Mouse (Mus musculus): ENCODE measurements at regions not wholly inside any gene's neighbourhood (a gene's known extent, or its start where the extent isn't known, plus 50 kb on each side); places are given as distances from the start of the nearest gene placed in this dataset.

GRCm38 (mm10) chr2:12765336-12765735, 158.5 kb upstream of the Pter start:
- H3K27ac ChIP-seq: no peak overlapping the region
- no peaks in the 10 kb centered on the region for H3K36me3 ChIP-seq

DNA sequence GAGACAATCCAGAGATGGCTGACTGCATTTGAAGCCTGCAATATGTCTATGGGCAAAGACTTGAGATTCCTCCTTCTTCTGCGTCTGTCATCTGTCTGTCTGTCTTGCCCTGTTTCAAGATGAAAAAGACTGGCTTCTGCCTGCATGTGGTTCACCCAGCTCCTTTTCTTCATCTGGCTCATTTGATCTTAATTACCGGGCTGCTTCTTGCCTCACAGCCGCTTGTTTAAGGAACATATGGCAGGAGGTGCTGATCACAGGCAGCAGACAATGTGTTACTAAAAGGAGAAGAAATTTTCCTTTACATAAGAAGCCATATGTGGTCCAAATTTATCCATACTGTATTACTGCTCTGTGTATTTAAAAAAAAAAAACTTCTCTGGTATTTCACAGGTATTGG, 147.0 kb upstream of the Pter start:
- no peaks in the 10 kb centered on the region for H3K4me1 ChIP-seq (replicated peaks)

More at GRCm38 (mm10) chr2:12765336-12765735, 158.5 kb upstream of the Pter start:
- 88% methylated on average over 2 of the region's 2 CpGs for WGBS
- no peaks in the 10 kb centered on the region for H3K9me3 ChIP-seq
- H3K27me3 ChIP-seq (ENCODE audit: insufficient read depth, poor library complexity, severe bottlenecking): no peaks in the 10 kb centered on the region
- no peak for DNase-seq (ENCODE audit: low spot score)
- no peak overlapping the region for H3K4me3 ChIP-seq
- H3K4me1 ChIP-seq (replicated peaks): no peaks in the 10 kb centered on the region

DNA sequence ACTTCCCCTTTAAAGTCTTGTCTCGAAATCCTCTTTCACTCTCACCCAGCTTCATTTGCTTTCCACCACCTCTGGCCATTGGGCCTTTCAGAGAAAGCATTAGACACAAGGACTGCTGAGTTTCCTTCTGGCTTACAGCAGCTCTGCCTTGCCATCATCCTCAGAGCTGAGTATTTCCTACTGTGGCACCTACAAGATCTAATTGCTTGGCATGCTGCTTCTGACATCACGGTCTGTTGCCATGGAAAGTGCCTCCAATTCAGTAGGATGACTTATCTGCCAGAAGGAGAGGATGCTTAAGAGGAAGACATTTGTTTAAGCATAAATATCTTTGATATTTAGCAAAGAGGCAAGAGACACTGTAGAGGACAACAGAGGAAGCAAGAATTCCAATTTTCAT, 146.1 kb upstream of the Pter start:
- no peak overlapping the region for H3K27ac ChIP-seq
- DNase-seq (ENCODE audit: low spot score): no peak
- H3K27me3 ChIP-seq (ENCODE audit: insufficient read depth, poor library complexity, severe bottlenecking): no peaks in the 10 kb centered on the region
- 71% methylated on average over 2 of the region's 2 CpGs for WGBS
- H3K4me1 ChIP-seq (replicated peaks): no peaks in the 10 kb centered on the region
- H3K36me3 ChIP-seq: no peaks in the 10 kb centered on the region
- no peak overlapping the region for H3K4me3 ChIP-seq
- H3K9me3 ChIP-seq: no peaks in the 10 kb centered on the region

More for the DNA sequence above, 147.0 kb upstream of the Pter start:
- H3K27ac ChIP-seq: no peak overlapping the region
- no peaks in the 10 kb centered on the region for H3K36me3 ChIP-seq
- H3K27me3 ChIP-seq (ENCODE audit: insufficient read depth, poor library complexity, severe bottlenecking): no peaks in the 10 kb centered on the region
- no peaks in the 10 kb centered on the region for H3K9me3 ChIP-seq
- WGBS: 59% methylated on average over 3 of the region's 3 CpGs
- no peak for DNase-seq (ENCODE audit: low spot score)
- no peak overlapping the region for H3K4me3 ChIP-seq

DNA sequence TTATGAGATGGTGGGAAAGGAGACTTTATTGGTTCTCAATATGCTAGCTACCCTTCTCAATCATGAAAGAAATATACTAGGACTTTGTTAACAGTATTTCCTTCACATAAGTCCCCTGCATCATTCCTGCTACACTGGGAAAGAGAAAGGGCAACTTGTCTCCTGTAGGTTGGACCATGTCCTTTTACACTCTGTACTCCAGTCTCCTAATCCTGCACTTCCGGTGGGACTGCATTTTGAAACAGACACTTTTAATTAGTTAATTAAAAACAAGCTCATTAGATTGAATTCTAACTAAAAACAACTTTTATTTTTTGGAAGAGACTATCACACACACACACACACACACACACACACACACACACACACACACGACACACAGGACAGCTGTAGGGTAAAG, 131.2 kb upstream of the Pter start:
- no peak for DNase-seq (ENCODE audit: low spot score)
- Histone ChIP-seq H3K4me3 (no peak overlapping the region), H3K9me3 (no peaks in the 10 kb centered on the region), H3K4me1 (replicated peaks) (no peaks in the 10 kb centered on the region), H3K27ac (no peak overlapping the region), H3K36me3 (no peaks in the 10 kb centered on the region), H3K27me3 (ENCODE audit: insufficient read depth, poor library complexity, severe bottlenecking) (no peaks in the 10 kb centered on the region)
- WGBS: 82% methylated on average over 2 of the region's 2 CpGs

DNA sequence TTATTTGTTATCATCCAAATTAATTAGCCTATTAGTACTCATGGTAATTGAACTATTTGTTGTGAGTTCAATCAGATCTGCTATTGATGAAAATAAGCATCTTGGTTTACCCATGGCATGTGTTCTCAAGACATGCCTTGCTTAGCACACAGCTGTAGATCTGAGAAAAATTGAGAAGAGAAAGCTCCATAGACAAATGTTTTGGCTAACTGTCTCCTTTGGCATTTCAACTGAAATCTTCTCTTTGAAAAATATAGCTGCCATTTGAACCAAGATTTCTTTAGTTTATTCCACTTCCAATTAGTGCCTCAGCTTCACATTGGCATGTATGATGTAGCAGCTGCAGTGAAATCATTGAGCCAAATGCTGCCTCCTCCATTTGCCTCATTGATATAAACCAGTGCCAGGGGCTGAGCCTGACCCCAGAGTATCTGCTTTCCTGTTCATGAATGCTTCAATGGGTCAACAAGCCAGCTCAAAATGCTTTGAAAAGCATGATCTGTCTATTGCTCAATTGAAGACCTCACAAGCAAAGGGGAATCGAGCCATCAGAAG, 126.1 kb upstream of the Pter start:
- DNase-seq (ENCODE audit: low spot score): no peak
- no peaks in the 10 kb centered on the region for H3K27me3 ChIP-seq (ENCODE audit: insufficient read depth, poor library complexity, severe bottlenecking)
- no peaks in the 10 kb centered on the region for H3K4me1 ChIP-seq (replicated peaks)
- no peak overlapping the region for H3K27ac ChIP-seq
- no peak overlapping the region for H3K4me3 ChIP-seq
- no peaks in the 10 kb centered on the region for H3K36me3 ChIP-seq
- 74% methylated on average over 1 of the region's 1 CpGs for WGBS
- no peaks in the 10 kb centered on the region for H3K9me3 ChIP-seq

DNA sequence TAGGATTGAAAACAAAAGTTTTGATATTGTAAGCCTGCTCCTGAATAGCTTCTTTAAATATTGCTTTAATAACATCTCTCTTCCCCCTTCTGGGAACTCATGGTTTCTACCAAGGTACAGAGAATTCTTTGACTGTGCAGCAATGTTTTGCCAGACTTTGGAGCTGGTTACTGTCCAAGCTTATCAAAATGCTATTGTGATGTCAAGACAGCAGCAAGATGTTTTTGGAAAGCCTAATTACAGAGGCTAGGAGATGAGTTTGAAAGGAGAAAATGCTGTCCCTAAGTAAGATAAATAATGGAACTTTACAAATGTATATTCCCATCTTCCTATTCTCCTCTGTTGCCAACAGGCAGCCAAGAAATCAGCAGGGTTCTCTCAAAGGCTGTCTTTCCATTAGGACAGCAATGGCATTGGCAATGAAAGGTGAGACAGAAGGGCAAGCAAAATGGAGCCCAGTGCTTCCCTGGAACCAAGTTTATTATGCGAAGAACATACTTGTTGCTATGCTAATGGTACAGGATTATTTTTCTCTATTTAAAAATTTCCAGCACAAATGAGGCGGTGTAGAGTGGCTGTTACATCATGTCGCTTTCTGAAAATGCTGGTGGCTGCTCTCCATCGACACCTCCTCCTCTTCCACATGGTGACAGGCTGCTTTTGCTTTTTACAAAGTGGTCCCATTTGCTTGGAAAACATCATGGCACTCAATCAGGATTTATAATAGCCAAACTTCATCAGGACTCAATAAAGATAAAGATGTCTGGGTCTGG, 124.5 kb upstream of the Pter start:
- no peaks in the 10 kb centered on the region for H3K36me3 ChIP-seq
- no peaks in the 10 kb centered on the region for H3K4me1 ChIP-seq (replicated peaks)
- no peaks in the 10 kb centered on the region for H3K27me3 ChIP-seq (ENCODE audit: insufficient read depth, poor library complexity, severe bottlenecking)
- H3K4me3 ChIP-seq: no peak overlapping the region
- H3K9me3 ChIP-seq: no peaks in the 10 kb centered on the region
- no peak overlapping the region for H3K27ac ChIP-seq
- DNase-seq (ENCODE audit: low spot score): no peak
- WGBS: 89% methylated on average over 4 of the region's 4 CpGs

GRCm38 (mm10) chr2:12802667-12803066, 121.2 kb upstream of the Pter start:
- Histone ChIP-seq H3K27me3 (ENCODE audit: insufficient read depth, poor library complexity, severe bottlenecking) (no peaks in the 10 kb centered on the region), H3K4me1 (replicated peaks) (no peaks in the 10 kb centered on the region), H3K36me3 (no peaks in the 10 kb centered on the region), H3K27ac (no peak overlapping the region), H3K9me3 (no peaks in the 10 kb centered on the region), H3K4me3 (no peak overlapping the region)
- WGBS: 91% methylated on average over 1 of the region's 1 CpGs
- DNase-seq (ENCODE audit: low spot score): no peak

DNA sequence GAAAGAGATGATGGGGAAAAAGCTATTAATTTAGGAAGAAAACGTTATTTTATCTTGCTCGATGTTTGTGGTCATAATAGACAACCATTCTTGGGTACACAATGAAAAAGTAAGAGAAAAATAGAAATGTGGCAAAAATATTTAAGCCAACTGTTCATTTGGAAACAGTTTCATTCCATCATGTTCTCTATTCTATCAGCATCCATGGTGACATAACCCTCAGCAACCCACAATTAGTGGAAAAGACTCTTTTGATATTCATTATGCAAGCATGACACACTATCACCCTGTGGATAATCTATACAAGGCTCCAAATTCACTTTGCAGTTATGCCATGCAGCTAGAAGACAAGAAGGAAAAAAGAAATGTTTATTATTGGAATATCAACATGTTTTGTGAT, 118.7 kb upstream of the Pter start:
- WGBS: 77% methylated on average over 2 of the region's 2 CpGs
- DNase-seq (ENCODE audit: low spot score): no peak
- no peaks in the 10 kb centered on the region for H3K27me3 ChIP-seq (ENCODE audit: insufficient read depth, poor library complexity, severe bottlenecking)
- no peak overlapping the region for H3K27ac ChIP-seq
- H3K4me3 ChIP-seq: no peak overlapping the region
- no peaks in the 10 kb centered on the region for H3K9me3 ChIP-seq
- no peaks in the 10 kb centered on the region for H3K4me1 ChIP-seq (replicated peaks)
- no peaks in the 10 kb centered on the region for H3K36me3 ChIP-seq

- H3K27me3 ChIP-seq (ENCODE audit: insufficient read depth, poor library complexity, severe bottlenecking): no peaks in the 10 kb centered on the region
- H3K9me3 ChIP-seq: no peaks in the 10 kb centered on the region
- no peak overlapping the region for H3K4me3 ChIP-seq
- DNase-seq (ENCODE audit: low spot score): no peak
- no peaks in the 10 kb centered on the region for H3K36me3 ChIP-seq
- no peaks in the 10 kb centered on the region for H3K4me1 ChIP-seq (replicated peaks)
- no peak overlapping the region for H3K27ac ChIP-seq
- 80% methylated on average over 5 of the region's 5 CpGs for WGBS
Observed at GRCm38 (mm10) chr2:12808466-12808865, 115.4 kb upstream of the Pter start.

GRCm38 (mm10) chr2:12815339-12815738, 108.5 kb upstream of the Pter start:
- no peaks in the 10 kb centered on the region for H3K4me1 ChIP-seq (replicated peaks)
- H3K9me3 ChIP-seq: no peaks in the 10 kb centered on the region
- WGBS: 88% methylated on average over 5 of the region's 5 CpGs
- no peak overlapping the region for H3K4me3 ChIP-seq
- no peak overlapping the region for H3K27ac ChIP-seq
- no peaks in the 10 kb centered on the region for H3K36me3 ChIP-seq
- no peak for DNase-seq (ENCODE audit: low spot score)
- no peaks in the 10 kb centered on the region for H3K27me3 ChIP-seq (ENCODE audit: insufficient read depth, poor library complexity, severe bottlenecking)

- no peak for DNase-seq (ENCODE audit: low spot score)
- Histone ChIP-seq H3K36me3 (no peaks in the 10 kb centered on the region), H3K9me3 (no peaks in the 10 kb centered on the region), H3K4me3 (no peak overlapping the region), H3K27ac (no peak overlapping the region), H3K4me1 (replicated peaks) (no peaks in the 10 kb centered on the region), H3K27me3 (ENCODE audit: insufficient read depth, poor library complexity, severe bottlenecking) (no peaks in the 10 kb centered on the region)
- 88% methylated on average over 1 of the region's 1 CpGs for WGBS
Observed at GRCm38 (mm10) chr2:12825902-12826301, 97.9 kb upstream of the Pter start.

DNA sequence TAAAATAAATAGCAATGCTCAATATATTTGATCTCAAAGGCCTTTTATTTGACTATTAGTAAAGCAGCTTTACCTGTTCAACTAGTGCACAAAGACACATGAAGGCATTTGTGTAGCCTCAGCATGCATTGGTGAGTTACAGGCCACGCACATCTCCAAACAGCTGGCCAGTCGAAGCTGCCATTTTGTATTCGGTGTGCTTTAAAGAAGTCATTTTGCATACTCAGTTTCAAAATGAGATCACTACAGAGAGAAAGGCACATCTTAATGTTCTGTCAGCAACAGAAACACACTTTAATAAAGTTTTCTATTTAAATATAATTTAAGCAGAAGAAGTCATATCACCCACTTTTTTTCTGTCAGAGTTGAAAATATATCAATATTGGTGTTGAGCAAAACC, 90.3 kb upstream of the Pter start:
- DNase-seq (ENCODE audit: low spot score): no peak
- 95% methylated on average over 3 of the region's 3 CpGs for WGBS
- Histone ChIP-seq H3K9me3 (no peaks in the 10 kb centered on the region), H3K4me1 (replicated peaks) (no peaks in the 10 kb centered on the region), H3K27ac (no peak overlapping the region), H3K4me3 (no peak overlapping the region), H3K36me3 (no peaks in the 10 kb centered on the region), H3K27me3 (ENCODE audit: insufficient read depth, poor library complexity, severe bottlenecking) (no peaks in the 10 kb centered on the region)

- H3K4me3 ChIP-seq: no peak overlapping the region
- H3K4me1 ChIP-seq (replicated peaks): no peaks in the 10 kb centered on the region
- no peaks in the 10 kb centered on the region for H3K27me3 ChIP-seq (ENCODE audit: insufficient read depth, poor library complexity, severe bottlenecking)
- DNase-seq (ENCODE audit: low spot score): no peak
- no peaks in the 10 kb centered on the region for H3K36me3 ChIP-seq
- no peaks in the 10 kb centered on the region for H3K9me3 ChIP-seq
- H3K27ac ChIP-seq: no peak overlapping the region
Observed at GRCm38 (mm10) chr2:12866543-12866942, 57.3 kb upstream of the Pter start.

- no peaks in the 10 kb centered on the region for H3K9me3 ChIP-seq
- no peak overlapping the region for H3K4me3 ChIP-seq
- no peaks in the 10 kb centered on the region for H3K36me3 ChIP-seq
- H3K4me1 ChIP-seq (replicated peaks): no peaks in the 10 kb centered on the region
- DNase-seq (ENCODE audit: low spot score): no peak
- H3K27ac ChIP-seq: no peak overlapping the region
- H3K27me3 ChIP-seq (ENCODE audit: insufficient read depth, poor library complexity, severe bottlenecking): no peaks in the 10 kb centered on the region
- 84% methylated on average over 3 of the region's 3 CpGs for WGBS
Observed at GRCm38 (mm10) chr2:12868772-12869171, 55.1 kb upstream of the Pter start.
